Mouse (Mus musculus) CH12.LX (cell line): Measurements from ENCODE around the gene Eif2b5.
"Not testable (repeated sequence)": the region's sequence is repeated elsewhere in the genome, so short reads cannot be mapped to it uniquely, and the experiment has no call there.

Source experiments
- CHD2 ChIP-seq: IDR thresholded peaks from 2 replicates; pipeline ENCODE4 v1.6.1; 2011; ENCODE audit warnings: low read length, improper control_type of control experiment
- CTCF ChIP-seq, 2 experiments: IDR thresholded peaks in 1 of 2; conservative IDR thresholded peaks in 1 of 2; 2 replicates each; pipeline ENCODE4 v1.5.1; 2011 to 2012; ENCODE audit warnings: low read depth in 2 of 2, low read length in 2 of 2, improper control_type of control experiment in 1 of 2, inconsistent platforms in 1 of 2, mild to moderate bottlenecking in 1 of 2, moderate library complexity in 1 of 2
- EP300 ChIP-seq: IDR thresholded peaks from 2 replicates; pipeline ENCODE4 v1.6.1; 2011; ENCODE audit warnings: low read length, improper control_type of control experiment
- HCFC1 ChIP-seq: IDR thresholded peaks from 2 replicates; pipeline ENCODE4 v1.6.1; 2012; ENCODE audit warnings: low read depth, mild to moderate bottlenecking, inconsistent platforms, low read length, improper control_type of control experiment
- MAX ChIP-seq: IDR thresholded peaks from 2 replicates; pipeline ENCODE4 v1.6.1; 2011; ENCODE audit warnings: low read length, improper control_type of control experiment
- MAZ ChIP-seq: IDR thresholded peaks from 2 replicates; pipeline ENCODE4 v1.6.1; 2012; ENCODE audit warnings: low read depth, mild to moderate bottlenecking, inconsistent platforms, low read length, improper control_type of control experiment, moderate library complexity
- NELFE ChIP-seq: IDR thresholded peaks from 2 replicates; pipeline ENCODE4 v1.6.1; 2011; ENCODE audit warnings: low read depth, low read length, improper control_type of control experiment
- POLR2A ChIP-seq: IDR thresholded peaks from 2 replicates; pipeline ENCODE4 v1.6.1; 2011; ENCODE audit warnings: low read depth, mild to moderate bottlenecking, improper control_type of control experiment, low read length
- RCOR1 ChIP-seq: conservative IDR thresholded peaks from 2 replicates; pipeline ENCODE4 v1.6.1; 2012; ENCODE audit warnings: low read depth, mild to moderate bottlenecking, inconsistent platforms, low read length, improper control_type of control experiment
- SIN3A ChIP-seq: IDR thresholded peaks from 2 replicates; pipeline ENCODE4 v1.6.1; 2012; ENCODE audit warnings: low read length, improper control_type of control experiment, inconsistent platforms
- ZNF384 ChIP-seq: IDR thresholded peaks from 2 replicates; pipeline ENCODE4 v1.6.1; 2012; ENCODE audit warnings: low read depth, low read length, improper control_type of control experiment, inconsistent platforms

- not testable (repeated sequence) for TF ChIP-seq EP300; CTCF (conservative IDR thresholded peaks at IDR 0.05 in 1 of 2, IDR thresholded peaks at IDR 0.05 in 1 of 2; ENCODE audit: low read depth in 2 of 2, low read length in 2 of 2); SIN3A; POLR2A; HCFC1; NELFE; MAZ; CHD2; ZNF384; RCOR1; MAX
These were observed 39.9 kb upstream of the Eif2b5 start for GRCm38 (mm10) chr16:20458736-20459135.
